Mouse (Mus musculus) midbrain, embryonic 14.5 days (tissue): ENCODE results near the gene Herc2. TPM values are rescaled to one million over a fixed set of nuclear protein-coding genes. Genes with fewer than 3 reads are reported as not detected.

ENCODE experiments used
- ATAC-seq: fragments of 200-750 bp; cut with Nextera tagmentation; 2 replicates; pipeline ENCODE4 v1.8.0; 2017; ENCODE audit warnings: moderate number of reproducible peaks, moderate library complexity; ENCODE audit not compliant: low FRiP score, low TSS enrichment
- DNase-seq: peaks from one replicate; pipeline ENCODE4 v3.0.0-alpha.2; 2015
- H3K27ac ChIP-seq: fragments of 300-500 bp; sonication (generic); replicated peaks from 2 replicates; pipeline ENCODE4 v1.5.1; 2014; ENCODE audit warnings: mild to moderate bottlenecking, low read depth, low read length, moderate library complexity
- H3K27me3 ChIP-seq: fragments of 300-500 bp; sonication (generic); 2 replicates; pipeline ENCODE4 v1.6.1; 2014; ENCODE audit warnings: low read length, control low read depth, mixed read lengths; ENCODE audit not compliant: control insufficient read depth, insufficient read depth
- H3K36me3 ChIP-seq: fragments of 300-500 bp; sonication (generic); 2 replicates; pipeline ENCODE4 v1.6.1; 2014; ENCODE audit warnings: low read length, control low read depth; ENCODE audit not compliant: control insufficient read depth, insufficient read depth
- H3K4me1 ChIP-seq: fragments of 300-500 bp; sonication (generic); 2 replicates; pipeline ENCODE4 v1.6.1; 2014; ENCODE audit warnings: mild to moderate bottlenecking, antibody characterized with exemption, low read length, control low read depth; ENCODE audit not compliant: control insufficient read depth, insufficient read depth
- H3K4me2 ChIP-seq: fragments of 300-500 bp; sonication (generic); 2 replicates; pipeline ENCODE4 v1.6.1; 2014; ENCODE audit warnings: mild to moderate bottlenecking, low read length, moderate library complexity
- H3K4me3 ChIP-seq: fragments of 300-500 bp; sonication (generic); replicated peaks from 2 replicates; pipeline ENCODE4 v1.5.1; 2014; ENCODE audit warnings: low read depth, low read length
- H3K9ac ChIP-seq: fragments of 300-500 bp; sonication (generic); replicated peaks from 2 replicates; pipeline ENCODE4 v1.6.1; 2014; ENCODE audit warnings: mild to moderate bottlenecking, low read length, moderate library complexity
- H3K9me3 ChIP-seq: fragments of 300-500 bp; sonication (generic); 2 replicates; pipeline ENCODE4 v1.6.1; 2016; ENCODE audit warnings: low read length, control low read depth, mixed read lengths; ENCODE audit not compliant: control insufficient read depth
- WGBS: fragments of 180-500 bp; shearing (Covaris S2); extraction: QIAGEN DNeasy Blood & Tissue Kit; methylation state at CpG from one replicate; pipeline ENCODE4 v1.1.7; 2014; 5-methylcytosine and 5-hydroxymethylcytosine counted together
- polyA plus RNA-seq: library from polyadenylated mRNA; unstranded; fragments of >200 nt; fragmentation: Nextera tagmentation; extraction: Ambion mirVana; gene quantifications from 2 replicates; pipeline ENCODE4 v1.2.1, GENCODE M21; 2014

Herc2 gene
- polyA plus RNA-seq, 1 experiment from 2014 or later = 52.3 TPM

GRCm38 (mm10) chr7:56091445-56091844 lies 41.4 kb downstream of the Herc2 start:
- no peak overlapping the region for H3K4me2 ChIP-seq
- DNase-seq (no peak), ATAC-seq (no peak; the same call in 1 of the 2 replicates)
- H3K4me1 ChIP-seq = no peaks in the 10 kb centered on the region
- H3K4me3 ChIP-seq = no peak overlapping the region
- H3K27me3 ChIP-seq = no peaks in the 10 kb centered on the region
- no peak overlapping the region for H3K27ac ChIP-seq
- no peaks in the 10 kb centered on the region for H3K9me3 ChIP-seq
- H3K9ac ChIP-seq = no peak overlapping the region
- peaks cover 77% of the 10 kb centered on the region for H3K36me3 ChIP-seq
- 94% methylated on average over 5 of the region's 5 CpGs for WGBS

- ATAC-seq = no peak
These were observed 52.4 kb downstream of the Herc2 start for GRCm38 (mm10) chr7:56102293-56102847.

GRCm38 (mm10) chr7:56112999-56113398 lies 63.0 kb downstream of the Herc2 start:
- Histone ChIP-seq H3K36me3 (peaks cover 52% of the 10 kb centered on the region), H3K9me3 (no peaks in the 10 kb centered on the region)
- WGBS = 92% methylated on average over 6 of the region's 6 CpGs

More at GRCm38 (mm10) chr7:56102293-56102847, 52.4 kb downstream of the Herc2 start:
- Histone ChIP-seq H3K9me3 (no peaks in the 10 kb centered on the region), H3K36me3 (peaks cover 77% of the 10 kb centered on the region), H3K27me3 (no peaks in the 10 kb centered on the region), H3K4me3 (no peak overlapping the region), H3K9ac (no peak overlapping the region), H3K4me2 (no peak overlapping the region), H3K27ac (no peak overlapping the region), H3K4me1 (no peaks in the 10 kb centered on the region)
- 78% methylated on average over 5 of the region's 5 CpGs for WGBS
- DNase-seq = no peak

GRCm38 (mm10) chr7:56114148-56114547 lies 64.2 kb downstream of the Herc2 start:
- DNase-seq (no peak), ATAC-seq (no peak)
- H3K4me1 ChIP-seq = no peaks in the 10 kb centered on the region
- no peaks in the 10 kb centered on the region for H3K9me3 ChIP-seq
- H3K4me3 ChIP-seq = no peak overlapping the region
- peaks cover 42% of the 10 kb centered on the region for H3K36me3 ChIP-seq
- WGBS = 92% methylated on average over 1 of the region's 1 CpGs
- H3K27ac ChIP-seq = no peak overlapping the region
- H3K9ac ChIP-seq = no peak overlapping the region
- H3K4me2 ChIP-seq = no peak overlapping the region
- no peaks in the 10 kb centered on the region for H3K27me3 ChIP-seq

More at GRCm38 (mm10) chr7:56112999-56113398, 63.0 kb downstream of the Herc2 start:
- H3K4me2 ChIP-seq = no peak overlapping the region
- no peak overlapping the region for H3K9ac ChIP-seq
- DNase-seq (no peak), ATAC-seq (no peak)
- H3K27ac ChIP-seq = no peak overlapping the region
- no peak overlapping the region for H3K4me3 ChIP-seq
- no peaks in the 10 kb centered on the region for H3K4me1 ChIP-seq
- no peaks in the 10 kb centered on the region for H3K27me3 ChIP-seq

- Histone ChIP-seq H3K27me3 (no peaks in the 10 kb centered on the region), H3K9ac (no peak overlapping the region), H3K36me3 (peaks cover 46% of the 10 kb centered on the region), H3K4me3 (no peak overlapping the region), H3K4me1 (no peaks in the 10 kb centered on the region), H3K9me3 (no peaks in the 10 kb centered on the region), H3K27ac (no peak overlapping the region), H3K4me2 (no peak overlapping the region)
- WGBS = 91% methylated on average over 7 of the region's 7 CpGs
- ATAC-seq (no peak), DNase-seq (no peak)
These were observed 71.0 kb downstream of the Herc2 start for GRCm38 (mm10) chr7:56120968-56121367.

GRCm38 (mm10) chr7:56121425-56121824 lies 71.4 kb downstream of the Herc2 start:
- no peaks in the 10 kb centered on the region for H3K4me1 ChIP-seq
- no peak overlapping the region for H3K4me2 ChIP-seq
- no peaks in the 10 kb centered on the region for H3K9me3 ChIP-seq
- ATAC-seq (no peak), DNase-seq (no peak)
- H3K36me3 ChIP-seq = peaks cover 47% of the 10 kb centered on the region
- no peak overlapping the region for H3K27ac ChIP-seq
- 95% methylated on average over 5 of the region's 5 CpGs for WGBS
- no peak overlapping the region for H3K4me3 ChIP-seq
- no peak overlapping the region for H3K9ac ChIP-seq
- no peaks in the 10 kb centered on the region for H3K27me3 ChIP-seq

GRCm38 (mm10) chr7:56128080-56128479 lies 78.1 kb downstream of the Herc2 start:
- Histone ChIP-seq H3K4me3 (no peak overlapping the region), H3K4me1 (no peaks in the 10 kb centered on the region), H3K9me3 (no peaks in the 10 kb centered on the region), H3K9ac (no peak overlapping the region), H3K27me3 (no peaks in the 10 kb centered on the region), H3K36me3 (peaks cover 54% of the 10 kb centered on the region), H3K4me2 (no peak overlapping the region), H3K27ac (no peak overlapping the region)
- no peak for DNase-seq
- WGBS = over 99% methylated on average over 3 of the region's 3 CpGs
- ATAC-seq = no peak

- DNase-seq (no peak), ATAC-seq (no peak)
- H3K4me1 ChIP-seq = no peaks in the 10 kb centered on the region
- H3K27me3 ChIP-seq = no peaks in the 10 kb centered on the region
- H3K4me2 ChIP-seq = no peak overlapping the region
- H3K4me3 ChIP-seq = no peak overlapping the region
- 90% methylated on average over 3 of the region's 3 CpGs for WGBS
- peaks cover 61% of the 10 kb centered on the region for H3K36me3 ChIP-seq
- no peak overlapping the region for H3K27ac ChIP-seq
- no peak overlapping the region for H3K9ac ChIP-seq
- no peaks in the 10 kb centered on the region for H3K9me3 ChIP-seq
These were observed 79.6 kb downstream of the Herc2 start for GRCm38 (mm10) chr7:56129577-56129976.

GRCm38 (mm10) chr7:56131548-56131947 lies 81.6 kb downstream of the Herc2 start:
- Histone ChIP-seq H3K9me3 (no peaks in the 10 kb centered on the region), H3K4me2 (no peak overlapping the region), H3K4me3 (no peak overlapping the region), H3K27me3 (no peaks in the 10 kb centered on the region), H3K27ac (no peak overlapping the region), H3K36me3 (peaks cover 66% of the 10 kb centered on the region), H3K4me1 (no peaks in the 10 kb centered on the region), H3K9ac (no peak overlapping the region)
- WGBS = 91% methylated on average over 6 of the region's 6 CpGs
- DNase-seq = no peak
- ATAC-seq = no peak
